Mouse (Mus musculus) kidney, adult 2 months (tissue): ENCODE results near the gene Kng2.

Experiments used
- CTCF ChIP-seq: fragments of 200-500 bp; conservative IDR thresholded peaks from 2 replicates; pipeline ENCODE4 v1.5.1; 2011; ENCODE audit warnings: low read depth, mild to moderate bottlenecking, control low read depth, low read length, moderate library complexity, mixed read lengths; ENCODE audit not compliant: insufficient read depth, insufficient read length
- POLR2A ChIP-seq: fragments of 200-500 bp; IDR thresholded peaks from one replicate; pipeline ENCODE4 v1.6.1; 2011; ENCODE audit warnings: low read depth, low read length, control low read depth

DNA sequence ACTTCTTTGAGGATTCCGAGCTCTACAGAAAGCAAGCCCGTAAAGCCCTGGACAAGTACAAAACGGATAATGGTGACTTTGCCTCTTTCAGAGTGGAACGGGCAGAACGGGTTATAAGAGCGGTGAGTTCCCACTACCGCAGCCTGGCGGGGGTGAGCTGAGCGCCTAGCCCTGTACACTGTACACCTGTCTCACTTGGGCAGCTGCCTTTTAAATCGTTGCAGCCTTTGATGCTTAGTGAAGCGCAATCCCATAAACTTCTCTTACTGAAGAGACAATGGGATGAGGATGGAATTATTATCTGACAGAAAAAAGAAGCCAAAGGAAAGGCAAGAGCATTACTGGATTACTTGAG lies 73.2 kb downstream of the Kng2 start:
- TF ChIP-seq CTCF (no peak), POLR2A (no peak)
